Mouse (Mus musculus) heart, postnatal 10 days (tissue): ENCODE results near the gene Olfr308. TPM values are rescaled to one million over a fixed set of nuclear protein-coding genes. Genes with fewer than 3 reads are reported as not detected.
"Not testable (repeated sequence)": the region's sequence is repeated elsewhere in the genome, so short reads cannot be mapped to it uniquely, and the experiment has no call there.

Experiments used
- DNase-seq, 2 experiments: peaks; one replicate each; pipeline ENCODE4 v3.0.0; 2021
- intact Hi-C: fragments of 180-260 bp; cut with DNase I; formaldehyde crosslinking; loops from one replicate; pipeline ENCODE4 v1.15.1; 2025
- microRNA-seq, 2 experiments: library from miRNA; unstranded; fragments of <30 nt; microRNA quantifications; one replicate each; pipeline ENCODE4 v1.2.0; 2022
- total RNA-seq, 2 experiments: library from RNA; stranded (reverse); gene quantifications; 2 replicates each; pipeline ENCODE4 v1.2.3; 2021

Gene Olfr308
- total RNA-seq = not detected

- no peak for DNase-seq
- intact Hi-C loops = no loop called here
Observed at GRCm38 (mm10) chr7:86325530-86325929, at the start of gene Olfr308. Gene Olfr308, minus strand, starts transcription at chr7:86325630.

- intact Hi-C loops = no loop called here
- no peak for DNase-seq
Observed at GRCm38 (mm10) chr7:86366828-86367227, 41.4 kb upstream of the Olfr308 start, which contains the start of gene Olfr305. Gene Olfr305, minus strand, starts transcription at chr7:86366928.

- not testable (repeated sequence) for DNase-seq
Observed at GRCm38 (mm10) chr7:86346296-86346695, 20.9 kb upstream of the Olfr308 start.

GRCm38 (mm10) chr7:86344253-86344652, 18.8 kb upstream of the Olfr308 start:
- no peak for DNase-seq
- intact Hi-C loops = no loop called here

More at GRCm38 (mm10) chr7:86346296-86346695, 20.9 kb upstream of the Olfr308 start:
- intact Hi-C loops = not testable (repeated sequence)

- intact Hi-C loops = no loop called here
- no peak for DNase-seq
Observed at GRCm38 (mm10) chr7:86342881-86343565, 17.6 kb upstream of the Olfr308 start.

GRCm38 (mm10) chr7:86337486-86337885, 12.1 kb upstream of the Olfr308 start, which contains the start of gene Olfr307:
Gene Olfr307, minus strand, starts transcription at chr7:86337586.
- DNase-seq = no peak
- intact Hi-C loops = no loop called here

GRCm38 (mm10) chr7:86321323-86321722, 4.1 kb downstream of the Olfr308 start:
- intact Hi-C loops = no loop called here

GRCm38 (mm10) chr7:86313608-86314007, 11.8 kb downstream of the Olfr308 start, which contains the start of gene Olfr309:
Gene Olfr309, minus strand, starts transcription at chr7:86313708.
- no peak for DNase-seq
- intact Hi-C loops = no loop called here

More at GRCm38 (mm10) chr7:86321323-86321722, 4.1 kb downstream of the Olfr308 start:
- DNase-seq = no peak

- no peak for DNase-seq
- intact Hi-C loops = no loop called here
Observed at GRCm38 (mm10) chr7:86277072-86277471, 48.4 kb downstream of the Olfr308 start, which contains the start of gene Olfr310. Gene Olfr310, minus strand, starts transcription at chr7:86277172.

Small RNA genes within 50 kb of the gene (microRNA-seq; reads per million reads assigned to microRNA genes)
- gene Gm23192 = 0 reads per million in 2 experiments

Other genes with a start within 250 kb of the Olfr308 start
- not detected for gene Vmn2r75, start 153.9 kb downstream of the Olfr308 start, total RNA-seq
- gene Vmn2r76, start 79.3 kb downstream of the Olfr308 start, total RNA-seq = not detected
- not detected for gene Olfr310, start 48.5 kb downstream of the Olfr308 start, total RNA-seq
- gene Olfr309, start 11.9 kb downstream of the Olfr308 start, total RNA-seq = not detected
- not detected for gene Olfr307, start 12.0 kb upstream of the Olfr308 start, total RNA-seq
- not detected for gene Olfr305, start 41.3 kb upstream of the Olfr308 start, total RNA-seq
- gene Olfr304, start 61.0 kb upstream of the Olfr308 start, total RNA-seq = not detected
- not detected for gene Olfr303, start 72.2 kb upstream of the Olfr308 start, total RNA-seq
- gene Olfr301, start 78.2 kb upstream of the Olfr308 start, total RNA-seq = not detected
- gene Olfr299, start 134.3 kb upstream of the Olfr308 start, total RNA-seq = not detected
- not detected for gene Olfr298, start 166.9 kb upstream of the Olfr308 start, total RNA-seq
- not detected for gene Olfr297, start 194.3 kb upstream of the Olfr308 start, total RNA-seq